Mouse (Mus musculus): ENCODE data around the gene F2.
A peak's percentile ranks its signal among the peaks of the same experiment; 100 is the strongest.

Gene F2

GRCm38 (mm10) chr2:91636229-91636628 lies at the start of gene F2:
F2 (minus strand) TSS chr2:91636414.
- no peak for DNase-seq

GRCm38 (mm10) chr2:91683919-91684318 lies 47.7 kb upstream of the F2 start:
- DNase-seq: no peak

GRCm38 (mm10) chr2:91682850-91683249 lies 46.6 kb upstream of the F2 start:
- DNase-seq: no peak

DNA sequence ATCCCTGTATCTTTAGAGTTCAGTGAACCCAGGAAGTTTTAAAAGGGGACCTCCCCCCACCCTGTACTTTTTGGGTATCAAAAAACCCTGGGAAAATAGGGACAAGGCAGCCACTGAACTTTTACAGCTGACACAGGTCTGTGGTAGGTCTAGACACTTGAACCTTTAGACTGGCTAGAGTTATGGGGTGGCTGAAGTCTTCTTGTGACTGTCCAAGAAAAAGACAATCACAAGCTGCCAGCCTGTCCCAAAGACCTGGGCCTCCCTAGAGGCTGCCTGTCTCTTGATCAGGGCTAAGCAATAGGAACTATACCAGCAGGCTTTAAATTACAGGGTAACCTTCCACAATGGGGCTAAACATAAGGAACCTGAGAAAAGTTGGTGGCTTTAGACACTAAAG lies 40.7 kb upstream of the F2 start:
- DNase-seq: no peak

DNA sequence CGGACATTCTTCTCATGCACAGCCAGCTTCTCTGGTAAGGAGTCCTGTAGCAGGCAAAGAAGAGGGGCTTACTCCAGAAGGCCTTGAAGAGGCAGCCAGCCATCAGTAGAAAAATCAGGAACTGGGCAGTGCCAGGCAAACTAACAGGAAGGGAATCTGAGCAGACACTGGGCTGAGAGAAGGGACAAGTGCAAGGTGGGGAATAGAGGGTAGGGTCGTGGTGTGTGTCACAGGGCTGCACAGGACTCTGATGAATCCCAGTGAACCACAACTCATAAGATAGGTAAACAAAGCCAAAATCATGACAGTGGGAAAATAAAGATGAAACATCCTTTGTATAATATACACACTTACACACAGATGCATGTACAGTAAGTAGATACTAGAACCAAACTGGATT lies 40.2 kb upstream of the F2 start:
- DNase-seq: no peak

DNA sequence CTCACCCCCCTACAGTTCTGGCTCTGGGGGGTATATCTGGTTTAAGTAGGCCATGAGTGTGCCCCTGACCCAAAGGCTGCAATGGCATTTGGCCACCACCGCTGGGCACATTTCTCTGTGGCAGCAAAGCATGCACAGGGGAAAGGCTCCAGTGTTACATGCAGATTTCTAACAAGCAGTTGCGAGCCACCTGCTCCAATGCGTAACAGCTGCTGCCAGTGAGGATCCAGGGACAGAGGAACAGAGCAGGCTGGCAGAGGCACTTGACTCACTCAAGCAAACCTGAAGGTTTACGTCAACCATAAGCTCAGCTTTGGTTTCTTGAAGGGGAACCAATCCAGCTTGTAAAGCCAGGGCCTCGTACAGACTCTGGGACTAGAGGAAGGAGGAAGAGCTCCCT lies 38.7 kb upstream of the F2 start:
- no peak for DNase-seq

GRCm38 (mm10) chr2:91673587-91673986 lies 37.4 kb upstream of the F2 start:
- DNase-seq: no peak

DNA sequence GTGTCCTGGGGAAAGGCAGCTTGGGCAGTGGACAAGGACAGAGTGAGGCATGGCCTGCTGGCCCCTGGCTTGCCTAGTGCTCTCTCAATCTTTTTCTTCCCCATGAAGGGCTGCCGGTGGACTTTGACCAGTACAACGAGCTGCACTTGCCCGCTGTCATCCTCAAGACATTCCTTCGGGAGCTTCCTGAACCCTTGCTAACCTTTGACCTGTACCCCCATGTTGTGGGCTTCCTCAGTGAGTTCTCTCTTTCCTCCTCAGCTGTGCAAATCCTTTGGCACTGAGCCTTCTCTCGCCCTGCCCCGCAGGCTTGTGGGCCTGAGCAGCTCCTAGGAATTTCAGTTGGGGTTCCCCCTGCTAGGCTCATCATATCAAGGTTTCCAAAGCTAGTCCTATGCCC lies 33.8 kb upstream of the F2 start:
- peak; percentile 81 for DNase-seq

GRCm38 (mm10) chr2:91669326-91669725 lies 33.1 kb upstream of the F2 start:
- DNase-seq: no peak

DNA sequence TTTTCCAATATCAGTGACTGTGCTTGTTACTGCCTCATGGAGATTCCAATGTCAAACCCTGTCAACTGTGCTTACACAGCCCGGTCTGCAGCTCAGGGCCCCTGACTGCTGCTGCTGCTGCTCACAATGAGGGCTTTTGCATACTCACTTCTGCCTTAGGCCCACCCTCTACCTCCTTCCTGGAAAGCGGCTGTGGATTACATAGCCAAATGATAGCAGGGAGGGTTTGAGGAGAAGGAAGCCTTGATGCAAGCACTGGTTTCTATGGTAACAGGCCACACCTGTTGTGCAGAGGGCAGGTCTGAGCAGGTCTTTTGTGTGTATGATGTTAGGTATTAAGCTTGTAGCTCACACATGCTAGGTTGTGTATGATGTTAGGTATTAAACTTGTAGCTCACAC lies 31.5 kb upstream of the F2 start:
- DNase-seq: no peak

- peak; percentile 30 for DNase-seq
These were observed 30.2 kb upstream of the F2 start for GRCm38 (mm10) chr2:91666386-91666910.

DNA sequence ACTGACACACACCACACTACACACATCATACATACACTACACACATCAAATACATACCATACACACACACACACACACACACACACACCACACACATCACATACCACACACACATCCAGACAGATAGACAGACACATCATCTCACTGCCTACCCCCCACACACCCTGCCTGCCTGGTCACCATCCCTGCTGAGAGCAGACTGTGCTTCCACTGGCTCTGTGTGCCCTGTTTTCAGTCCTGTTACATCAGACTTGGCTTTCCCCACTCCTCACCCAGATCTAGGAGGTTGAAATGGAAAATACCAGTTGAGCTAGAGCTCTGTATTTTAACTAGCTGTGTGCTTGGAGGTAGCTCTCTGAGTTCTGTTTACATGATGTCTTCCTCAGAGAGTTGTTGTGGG lies 28.6 kb upstream of the F2 start:
- DNase-seq: no peak

DNA sequence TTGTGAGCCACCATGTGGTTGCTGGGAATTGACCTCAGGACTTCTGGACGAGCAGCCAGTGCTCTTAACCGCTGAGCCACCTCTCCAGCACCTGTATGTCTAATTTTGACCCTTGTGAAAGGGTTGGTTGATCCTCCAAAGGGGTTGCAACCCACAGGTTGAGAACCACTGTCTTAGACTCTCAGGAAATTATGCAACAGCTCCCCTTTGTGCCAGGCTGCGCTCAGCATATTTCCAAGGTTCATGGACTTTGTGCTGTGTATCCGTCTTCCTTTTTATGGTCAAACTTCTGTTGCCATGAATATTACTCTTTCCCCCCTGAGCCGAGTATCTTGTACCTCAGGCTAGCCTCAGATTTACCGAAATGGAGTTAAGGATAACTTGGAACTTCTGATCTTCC lies 24.8 kb upstream of the F2 start:
- DNase-seq: peak; percentile 78

DNA sequence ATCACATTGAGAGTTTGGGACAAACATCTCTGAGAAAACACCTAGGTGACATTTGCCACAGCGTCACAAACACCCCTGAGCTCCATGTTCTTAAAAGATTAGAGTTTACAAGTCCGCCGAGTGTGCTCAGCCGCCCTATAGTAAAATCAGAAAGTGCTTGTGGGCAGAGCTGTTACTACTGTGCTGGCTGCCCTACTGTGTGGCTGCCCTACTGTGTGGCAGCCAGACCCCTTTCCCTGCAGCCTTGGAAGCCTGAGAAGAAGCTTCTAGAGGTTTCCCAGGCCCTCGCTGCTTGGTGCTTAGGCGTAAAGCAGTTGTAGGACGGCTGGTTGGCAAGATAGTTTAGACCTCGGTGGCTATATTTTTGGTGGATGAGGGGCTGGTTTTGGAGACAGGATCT lies 23.4 kb upstream of the F2 start:
- no peak for DNase-seq

- DNase-seq: peak; percentile 78
These were observed 20.6 kb upstream of the F2 start for GRCm38 (mm10) chr2:91656774-91657173.

DNA sequence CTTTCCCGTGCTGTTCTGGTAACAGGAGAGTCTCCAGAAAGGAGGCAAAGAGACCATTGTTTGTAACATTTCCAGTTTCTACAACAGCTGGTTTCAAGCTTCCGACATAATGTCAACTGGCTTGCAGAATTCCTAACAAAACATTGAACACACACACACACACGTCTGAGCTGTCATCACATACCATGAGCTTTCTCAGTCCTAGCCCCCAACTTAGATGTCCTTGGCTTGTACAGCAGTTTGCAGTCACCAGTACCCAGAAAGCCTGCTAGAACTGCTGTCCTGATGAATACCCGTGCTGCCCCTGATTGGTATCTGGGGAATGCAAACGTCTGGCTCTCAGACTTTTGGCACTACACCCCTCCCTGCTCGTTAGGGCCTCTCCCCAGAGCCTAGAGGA lies 19.6 kb upstream of the F2 start:
- no peak for DNase-seq

GRCm38 (mm10) chr2:91655388-91655787 lies 19.2 kb upstream of the F2 start:
- no peak for DNase-seq

GRCm38 (mm10) chr2:91652863-91653262 lies 16.6 kb upstream of the F2 start:
- no peak for DNase-seq

- DNase-seq: no peak
These were observed 15.4 kb upstream of the F2 start for GRCm38 (mm10) chr2:91651458-91652258.

- DNase-seq: no peak
These were observed 14.3 kb upstream of the F2 start for GRCm38 (mm10) chr2:91650360-91650995.

GRCm38 (mm10) chr2:91649553-91650359 lies 13.5 kb upstream of the F2 start, which contains the start of the genes Zfp408 and Arhgap1:
Zfp408 (minus strand) TSS chr2:91649791.
Arhgap1 (plus strand) TSS chr2:91649860.
- peak; percentile 96 for DNase-seq

GRCm38 (mm10) chr2:91649152-91649551 lies 12.9 kb upstream of the F2 start:
- DNase-seq: no peak

DNA sequence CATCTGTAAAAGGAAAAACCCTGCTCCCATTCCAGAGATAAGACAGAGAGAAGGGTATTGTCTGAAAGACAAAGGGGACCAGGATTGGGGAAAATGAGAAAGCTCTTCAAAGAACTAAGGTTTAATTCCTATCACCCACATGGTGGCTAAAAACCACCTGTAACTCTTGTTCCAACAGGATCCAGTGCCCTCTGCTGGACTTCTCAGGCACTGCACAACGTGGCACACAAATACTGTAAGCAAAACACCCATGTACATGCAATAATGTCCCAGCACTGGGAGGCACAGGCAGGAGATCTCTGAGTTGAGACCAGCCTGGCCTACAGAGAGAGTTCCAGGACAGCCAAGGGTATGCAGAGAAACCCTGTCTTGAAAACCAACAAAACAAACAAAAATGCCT lies 10.5 kb upstream of the F2 start:
- no peak for DNase-seq
